Mouse (Mus musculus): ENCODE results near the gene Hist1h4k. TPM values are rescaled to one million over a fixed set of nuclear protein-coding genes. Genes with fewer than 3 reads are reported as not detected.

The Hist1h4k gene
- polyA plus RNA-seq (2015; fragmentation: Nextera tagmentation; extraction: Ambion mirVana) = 1.3 and 1.8 TPM in 2 replicates

GRCm38 (mm10) chr13:21750159-21751017 lies at the start of gene Hist1h4k:
Gene Hist1h4k, minus strand, starts transcription at chr13:21750505.

GRCm38 (mm10) chr13:21786899-21787629 lies 36.8 kb upstream of the Hist1h4k start, which contains the start of the genes Hist1h2an and Hist1h2bp:
Gene Hist1h2an, minus strand, starts transcription at chr13:21787218.
Gene Hist1h2bp, plus strand, starts transcription at chr13:21787461.

GRCm38 (mm10) chr13:21783255-21783617 lies 32.9 kb upstream of the Hist1h4k start, which contains the start of gene Hist1h3i:
Gene Hist1h3i, minus strand, starts transcription at chr13:21783370.

GRCm38 (mm10) chr13:21779767-21780731 lies 29.7 kb upstream of the Hist1h4k start, which contains the start of gene Hist1h1b:
Gene Hist1h1b, minus strand, starts transcription at chr13:21780625.

GRCm38 (mm10) chr13:21753524-21754285 lies 3.4 kb upstream of the Hist1h4k start, which contains the start of the genes Hist1h2ak and Hist1h2bn:
Gene Hist1h2ak, minus strand, starts transcription at chr13:21753827.
Gene Hist1h2bn, plus strand, starts transcription at chr13:21754123.

GRCm38 (mm10) chr13:21734906-21735767 lies 15.2 kb downstream of the Hist1h4k start, which contains the start of gene Hist1h4j:
Gene Hist1h4j, plus strand, starts transcription at chr13:21735064.

GRCm38 (mm10) chr13:21721757-21722372 lies 28.4 kb downstream of the Hist1h4k start, which contains the start of gene Hist1h2bm:
Gene Hist1h2bm, plus strand, starts transcription at chr13:21722044.

GRCm38 (mm10) chr13:21717397-21718357 lies 32.6 kb downstream of the Hist1h4k start, which contains the start of gene Hist1h3h:
Gene Hist1h3h, plus strand, starts transcription at chr13:21717659.

GRCm38 (mm10) chr13:21715864-21716539 lies 34.3 kb downstream of the Hist1h4k start, which contains the start of the genes Hist1h2bl and Hist1h2ai:
Gene Hist1h2bl, minus strand, starts transcription at chr13:21716143.
Gene Hist1h2ai, plus strand, starts transcription at chr13:21716422.

Small RNA genes within 50 kb of the gene (microRNA-seq; reads per million reads assigned to microRNA genes)
- gene Gm44346 = not detected
- not detected for gene Gm44357
- gene Gm44367 = not detected
- gene Gm44454 = not detected

Other genes with a start within 250 kb of the Hist1h4k start
- 9.1 and 11.5 TPM in 2 replicates for gene Gm11273, start 249.1 kb downstream of the Hist1h4k start, polyA plus RNA-seq (2015; fragmentation: Nextera tagmentation; extraction: Ambion mirVana)
- gene Zkscan8, start 219.4 kb downstream of the Hist1h4k start, polyA plus RNA-seq (2015; fragmentation: Nextera tagmentation; extraction: Ambion mirVana) = 3.5 and 4.0 TPM in 2 replicates
- gene Olfr1366, start 207.7 kb downstream of the Hist1h4k start, polyA plus RNA-seq (2015; fragmentation: Nextera tagmentation; extraction: Ambion mirVana) = 0.14 and 0.17 TPM in 2 replicates
- 0.09 and 0.11 TPM in 2 replicates for gene Olfr1535, start 190.6 kb downstream of the Hist1h4k start, polyA plus RNA-seq (2015; fragmentation: Nextera tagmentation; extraction: Ambion mirVana)
- not detected in 2 replicates for gene Olfr1364, start 168.7 kb downstream of the Hist1h4k start, polyA plus RNA-seq (2015; fragmentation: Nextera tagmentation; extraction: Ambion mirVana)
- not detected in 2 replicates for gene Olfr1362, start 136.5 kb downstream of the Hist1h4k start, polyA plus RNA-seq (2015; fragmentation: Nextera tagmentation; extraction: Ambion mirVana)
- gene Olfr11, start 108.0 kb downstream of the Hist1h4k start, polyA plus RNA-seq (2015; fragmentation: Nextera tagmentation; extraction: Ambion mirVana) = not detected in 2 replicates
- gene Olfr1361, start 87.1 kb downstream of the Hist1h4k start, polyA plus RNA-seq (2015; fragmentation: Nextera tagmentation; extraction: Ambion mirVana) = not detected in 2 replicates
- gene Olfr1360, start 73.1 kb downstream of the Hist1h4k start, polyA plus RNA-seq (2015; fragmentation: Nextera tagmentation; extraction: Ambion mirVana) = not detected in 2 replicates
- gene Olfr1359, start 52.4 kb downstream of the Hist1h4k start, polyA plus RNA-seq (2015; fragmentation: Nextera tagmentation; extraction: Ambion mirVana) = not detected in 2 replicates
- gene Hist1h2bl, start 34.4 kb downstream of the Hist1h4k start, polyA plus RNA-seq (2015; fragmentation: Nextera tagmentation; extraction: Ambion mirVana) = not detected in 2 replicates
- gene Hist1h2ai, start 34.1 kb downstream of the Hist1h4k start, polyA plus RNA-seq (2015; fragmentation: Nextera tagmentation; extraction: Ambion mirVana) = 2.3 and 6.6 TPM in 2 replicates
- 0.86 TPM in 1 of 2 replicates, not detected in the other for gene Hist1h3h, start 32.8 kb downstream of the Hist1h4k start, polyA plus RNA-seq (2015; fragmentation: Nextera tagmentation; extraction: Ambion mirVana)
- 0.49 TPM in 1 of 2 replicates, not detected in the other for gene Hist1h2bm, start 28.5 kb downstream of the Hist1h4k start, polyA plus RNA-seq (2015; fragmentation: Nextera tagmentation; extraction: Ambion mirVana)
- gene Hist1h4j, start 15.4 kb downstream of the Hist1h4k start, polyA plus RNA-seq (2015; fragmentation: Nextera tagmentation; extraction: Ambion mirVana) = 0.21 TPM in 1 of 2 replicates, not detected in the other
- 3.2 and 4.2 TPM in 2 replicates for gene Hist1h2ak, start 3.3 kb upstream of the Hist1h4k start, polyA plus RNA-seq (2015; fragmentation: Nextera tagmentation; extraction: Ambion mirVana)
- gene Hist1h2bn, start 3.6 kb upstream of the Hist1h4k start, polyA plus RNA-seq (2015; fragmentation: Nextera tagmentation; extraction: Ambion mirVana) = 0.58 TPM in 1 of 2 replicates, not detected in the other
- gene Hist1h1b, start 30.1 kb upstream of the Hist1h4k start, polyA plus RNA-seq (2015; fragmentation: Nextera tagmentation; extraction: Ambion mirVana) = 2.4 and 2.9 TPM in 2 replicates
- 12.2 and 12.5 TPM in 2 replicates for gene Hist1h3i, start 32.9 kb upstream of the Hist1h4k start, polyA plus RNA-seq (2015; fragmentation: Nextera tagmentation; extraction: Ambion mirVana)
- gene Hist1h2an, start 36.7 kb upstream of the Hist1h4k start, polyA plus RNA-seq (2015; fragmentation: Nextera tagmentation; extraction: Ambion mirVana) = 2.3 and 3.8 TPM in 2 replicates
- gene Hist1h2bp, start 37.0 kb upstream of the Hist1h4k start, polyA plus RNA-seq (2015; fragmentation: Nextera tagmentation; extraction: Ambion mirVana) = 0.71 TPM in 1 of 2 replicates, not detected in the other
- 1.8 and 3.8 TPM in 2 replicates for gene Hist1h2bq, start 59.7 kb upstream of the Hist1h4k start, polyA plus RNA-seq (2015; fragmentation: Nextera tagmentation; extraction: Ambion mirVana)
- not detected in 2 replicates for gene Hist1h2ao, start 60.0 kb upstream of the Hist1h4k start, polyA plus RNA-seq (2015; fragmentation: Nextera tagmentation; extraction: Ambion mirVana)
- gene Hist1h4m, start 61.2 kb upstream of the Hist1h4k start, polyA plus RNA-seq (2015; fragmentation: Nextera tagmentation; extraction: Ambion mirVana) = not detected in 2 replicates
- 2.5 and 3.3 TPM in 2 replicates for gene Hist1h4n, start 81.7 kb upstream of the Hist1h4k start, polyA plus RNA-seq (2015; fragmentation: Nextera tagmentation; extraction: Ambion mirVana)
- gene Hist1h2ap, start 83.0 kb upstream of the Hist1h4k start, polyA plus RNA-seq (2015; fragmentation: Nextera tagmentation; extraction: Ambion mirVana) = 265 and 280 TPM in 2 replicates
- gene Hist1h2br, start 83.2 kb upstream of the Hist1h4k start, polyA plus RNA-seq (2015; fragmentation: Nextera tagmentation; extraction: Ambion mirVana) = 1.7 and 4.2 TPM in 2 replicates
- gene Zfp184, start 194.6 kb upstream of the Hist1h4k start, polyA plus RNA-seq (2015; fragmentation: Nextera tagmentation; extraction: Ambion mirVana) = 5.3 and 6.1 TPM in 2 replicates
- gene Pom121l2, start 230.7 kb upstream of the Hist1h4k start, polyA plus RNA-seq (2015; fragmentation: Nextera tagmentation; extraction: Ambion mirVana) = not detected in 2 replicates

Measured in neural tube, postnatal 0 days (tissue).